Mouse (Mus musculus) heart, embryonic 10.5 days (tissue): ENCODE results near the gene Msl2. TPM values are rescaled to one million over a fixed set of nuclear protein-coding genes. Genes with fewer than 3 reads are reported as not detected.

Experiments
- DNase-seq: peaks from one replicate; pipeline ENCODE4 v3.0.0-alpha.2; 2017; ENCODE audit warnings: low spot score
- H3K27ac ChIP-seq: fragments of 300-500 bp; sonication (generic); 2 replicates; pipeline ENCODE4 v1.5.1; 2016; ENCODE audit warnings: mild to moderate bottlenecking
- H3K27me3 ChIP-seq: fragments of 300-500 bp; sonication (generic); 2 replicates; pipeline ENCODE4 v1.6.1; 2016; ENCODE audit warnings: mild to moderate bottlenecking; ENCODE audit not compliant: poor library complexity, insufficient read depth, severe bottlenecking
- H3K36me3 ChIP-seq: fragments of 300-500 bp; sonication (generic); 2 replicates; pipeline ENCODE4 v1.6.1; 2016; ENCODE audit warnings: mild to moderate bottlenecking, moderate library complexity
- H3K4me1 ChIP-seq: fragments of 300-500 bp; sonication (generic); 2 replicates; pipeline ENCODE4 v1.6.1; 2016; ENCODE audit warnings: mild to moderate bottlenecking
- H3K4me3 ChIP-seq: fragments of 300-500 bp; sonication (generic); 2 replicates; pipeline ENCODE4 v1.5.1; 2016; ENCODE audit warnings: mild to moderate bottlenecking, moderate library complexity
- H3K9me3 ChIP-seq: fragments of 300-500 bp; sonication (generic); 2 replicates; pipeline ENCODE4 v1.6.1; 2016; ENCODE audit warnings: mild to moderate bottlenecking, moderate library complexity
- WGBS: fragments of 180-500 bp; shearing (Covaris S2); methylation state at CpG from one replicate; pipeline ENCODE4 v1.1.7; 2016; 5-methylcytosine and 5-hydroxymethylcytosine counted together
- polyA plus RNA-seq: library from polyadenylated mRNA; unstranded; fragments of >200 nt; fragmentation: Nextera tagmentation; extraction: Ambion mirVana; gene quantifications from 2 replicates; pipeline ENCODE4 v1.2.1, GENCODE M21; 2016

Msl2 gene
- polyA plus RNA-seq, 1 experiment from 2014 or later, result 3.7 TPM

GRCm38 (mm10) chr9:101053279-101053678 is 20.6 kb upstream of the Msl2 start:
- Histone ChIP-seq H3K4me3 (no peak overlapping the region), H3K4me1 (no peaks in the 10 kb centered on the region), H3K27ac (no peak overlapping the region), H3K9me3 (no peaks in the 10 kb centered on the region), H3K27me3 (no peaks in the 10 kb centered on the region), H3K36me3 (no peaks in the 10 kb centered on the region)
- WGBS, result 60% methylated on average over 14 of the region's 14 CpGs
- no peak for DNase-seq

GRCm38 (mm10) chr9:101057156-101057555 is 16.7 kb upstream of the Msl2 start:
- Histone ChIP-seq H3K4me1 (no peaks in the 10 kb centered on the region), H3K27ac (no peak overlapping the region), H3K27me3 (no peaks in the 10 kb centered on the region), H3K4me3 (no peak overlapping the region), H3K36me3 (no peaks in the 10 kb centered on the region), H3K9me3 (no peaks in the 10 kb centered on the region)
- no peak for DNase-seq
- 94% methylated on average over 4 of the region's 4 CpGs for WGBS

- H3K9me3 ChIP-seq, result no peaks in the 10 kb centered on the region
- no peak overlapping the region for H3K4me3 ChIP-seq
- H3K27ac ChIP-seq, result no peak overlapping the region
- no peaks in the 10 kb centered on the region for H3K36me3 ChIP-seq
- no peak for DNase-seq
- WGBS, result 67% methylated on average over 11 of the region's 11 CpGs
- no peaks in the 10 kb centered on the region for H3K4me1 ChIP-seq
- no peaks in the 10 kb centered on the region for H3K27me3 ChIP-seq
These were observed 12.9 kb upstream of the Msl2 start for GRCm38 (mm10) chr9:101061035-101061434.

GRCm38 (mm10) chr9:101062253-101062780 is 11.6 kb upstream of the Msl2 start:
- 74% methylated on average over 6 of the region's 6 CpGs for WGBS
- Histone ChIP-seq H3K36me3 (no peaks in the 10 kb centered on the region), H3K4me1 (no peaks in the 10 kb centered on the region), H3K27me3 (no peaks in the 10 kb centered on the region), H3K9me3 (no peaks in the 10 kb centered on the region), H3K27ac (no peak overlapping the region), H3K4me3 (no peak overlapping the region)
- no peak for DNase-seq

- DNase-seq, result no peak
- WGBS, result 87% methylated on average over 3 of the region's 3 CpGs
- no peaks in the 10 kb centered on the region for H3K9me3 ChIP-seq
- no peaks in the 10 kb centered on the region for H3K36me3 ChIP-seq
- H3K4me3 ChIP-seq, result no peak overlapping the region
- no peak overlapping the region for H3K27ac ChIP-seq
- H3K27me3 ChIP-seq, result no peaks in the 10 kb centered on the region
- no peaks in the 10 kb centered on the region for H3K4me1 ChIP-seq
These were observed 8.8 kb upstream of the Msl2 start for GRCm38 (mm10) chr9:101065076-101065602.

GRCm38 (mm10) chr9:101069781-101070180 is 4.1 kb upstream of the Msl2 start:
- H3K4me1 ChIP-seq, result peaks cover 2% of the 10 kb centered on the region; the same call in 1 of the 2 replicates
- H3K36me3 ChIP-seq, result no peaks in the 10 kb centered on the region
- H3K9me3 ChIP-seq, result no peaks in the 10 kb centered on the region
- no peak overlapping the region for H3K27ac ChIP-seq
- WGBS, result 91% methylated on average over 3 of the region's 3 CpGs
- DNase-seq, result no peak
- no peak overlapping the region for H3K4me3 ChIP-seq
- H3K27me3 ChIP-seq, result no peaks in the 10 kb centered on the region

- Histone ChIP-seq H3K9me3 (no peaks in the 10 kb centered on the region), H3K27ac (peak overlapping the region; percentile 100; the same call in 1 of the 2 replicates), H3K36me3 (no peaks in the 10 kb centered on the region), H3K4me3 (peak overlapping the region; percentile 22; the same call in 1 of the 2 replicates), H3K4me1 (peaks cover 8% of the 10 kb centered on the region; the same call in 1 of the 2 replicates), H3K27me3 (no peaks in the 10 kb centered on the region)
- WGBS, result 43% methylated on average over 5 of the region's 5 CpGs
- DNase-seq, result peak; percentile 53
These were observed 1.4 kb upstream of the Msl2 start for GRCm38 (mm10) chr9:101072506-101072905.

GRCm38 (mm10) chr9:101073041-101073986 is 587 bp upstream of the Msl2 start:
- WGBS, result 2% methylated on average over 64 of the region's 65 CpGs
- H3K9me3 ChIP-seq, result no peaks in the 10 kb centered on the region

GRCm38 (mm10) chr9:101074332-101075021 is 576 bp downstream of the Msl2 start:
- Histone ChIP-seq H3K36me3 (0 out of 2 replicates have a peak, but pooled peaks cover 7% of the 10 kb centered on the region), H3K27me3 (no peaks in the 10 kb centered on the region), H3K4me1 (peaks cover 22% of the 10 kb centered on the region), H3K9me3 (no peaks in the 10 kb centered on the region), H3K4me3 (peak overlapping the region; percentile 79), H3K27ac (peak overlapping the region; percentile 100)
- DNase-seq, result peak; percentile 91
- WGBS, result under 1% methylated on average over 91 of the region's 100 CpGs

More at GRCm38 (mm10) chr9:101073041-101073986, 587 bp upstream of the Msl2 start:
- Histone ChIP-seq H3K27ac (peak overlapping the region; percentile 100), H3K4me1 (peaks cover 10% of the 10 kb centered on the region), H3K36me3 (no peaks in the 10 kb centered on the region), H3K4me3 (peak overlapping the region; percentile 79), H3K27me3 (no peaks in the 10 kb centered on the region)
- peak; percentile 99 for DNase-seq

GRCm38 (mm10) chr9:101075091-101075581 is 1.2 kb downstream of the Msl2 start:
- H3K27me3 ChIP-seq, result no peaks in the 10 kb centered on the region
- H3K4me3 ChIP-seq, result peak overlapping the region; percentile 79
- H3K4me1 ChIP-seq, result peaks cover 24% of the 10 kb centered on the region
- H3K36me3 ChIP-seq, result 0 out of 2 replicates have a peak, but pooled peaks cover 7% of the 10 kb centered on the region
- DNase-seq, result peak; percentile 80
- WGBS, result under 1% methylated on average over 25 of the region's 25 CpGs
- H3K9me3 ChIP-seq, result no peaks in the 10 kb centered on the region
- peak overlapping the region; percentile 100 for H3K27ac ChIP-seq

GRCm38 (mm10) chr9:101075694-101076093 is 1.8 kb downstream of the Msl2 start:
- under 1% methylated on average over 8 of the region's 8 CpGs for WGBS
- Histone ChIP-seq H3K27ac (peak overlapping the region; percentile 100; the same call in 1 of the 2 replicates), H3K4me1 (peaks cover 25% of the 10 kb centered on the region), H3K4me3 (peak overlapping the region; percentile 79), H3K27me3 (no peaks in the 10 kb centered on the region), H3K36me3 (0 out of 2 replicates have a peak, but pooled peaks cover 7% of the 10 kb centered on the region), H3K9me3 (no peaks in the 10 kb centered on the region)
- DNase-seq, result no peak

- Histone ChIP-seq H3K27ac (peak overlapping the region; percentile 100; the same call in 1 of the 2 replicates), H3K9me3 (no peaks in the 10 kb centered on the region), H3K4me1 (peaks cover 25% of the 10 kb centered on the region), H3K36me3 (0 out of 2 replicates have a peak, but pooled peaks cover 7% of the 10 kb centered on the region), H3K27me3 (no peaks in the 10 kb centered on the region), H3K4me3 (peak overlapping the region; percentile 79)
- WGBS, result 2% methylated on average over 18 of the region's 18 CpGs
- no peak for DNase-seq
These were observed 2.4 kb downstream of the Msl2 start for GRCm38 (mm10) chr9:101076095-101076875.
